Comparison of ENCODE assay signal across 22 mouse cellular contexts in the genomic region with DNA sequence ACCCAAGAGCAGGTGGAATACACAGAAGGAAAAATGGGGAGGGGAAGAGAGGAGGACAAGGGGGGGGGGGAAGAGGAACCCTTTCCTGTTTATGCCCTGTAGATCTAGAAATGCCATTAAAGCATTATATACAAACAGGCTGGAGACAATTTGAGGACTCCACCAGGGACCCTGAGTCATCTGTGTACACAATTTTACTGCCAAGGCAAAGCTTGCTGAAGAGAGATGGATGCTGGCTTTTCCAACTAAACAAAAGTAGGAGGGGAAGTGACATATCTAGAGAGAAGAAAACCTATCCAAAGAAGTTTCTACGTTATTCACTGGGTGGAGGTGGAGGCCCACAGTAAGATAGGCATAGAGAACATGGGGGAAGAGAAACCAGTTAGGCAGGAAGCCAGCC. TPM values are rescaled to one million over a fixed set of nuclear protein-coding genes. Genes with fewer than 3 reads are reported as not detected.
A peak's percentile ranks its signal among the peaks of the same experiment; 100 is the strongest.
DNase-seq lines count a peak whose midpoint lies in the region; ATAC-seq and TF ChIP-seq lines count a peak whose summit lies in the region.
"Had no signal": no experiment of that assay in that cellular context is flagged by ENCODE, and none has a peak within 500 bp of the region (broad histone marks: within the 10 kb centered on the region; RNA-seq: fewer than 3 reads in every experiment).

No protein-coding gene starts in this region.

- no peak for TF ChIP-seq EP300 in liver, postnatal 0 days (IDR thresholded peaks at IDR 0.05; ENCODE audit: low read depth)

- TF ChIP-seq CTCF in liver, adult 2 months (IDR thresholded peaks at IDR 0.05; ENCODE audit: low read depth, low read length) = no peak
- TF ChIP-seq CTCF in bone marrow macrophage, adult 2 months (IDR thresholded peaks at IDR 0.05; ENCODE audit: low read depth, low read length) = no peak
- no peak for TF ChIP-seq CTCF in liver, postnatal 0 days (IDR thresholded peaks at IDR 0.05; ENCODE audit: low read depth)

- peaks cover 17% of the 10 kb centered on the region for H3K4me1 ChIP-seq in liver, adult 2 months (ENCODE audit: control insufficient read depth, insufficient read depth, low read length)
- H3K4me1 ChIP-seq in bone marrow macrophage, adult 2 months (ENCODE audit: control insufficient read depth, insufficient read depth, low read length) = peaks cover 67% of the 10 kb centered on the region
- H3K4me1 ChIP-seq in liver, postnatal 0 days (ENCODE audit: insufficient read depth) = peaks cover 24% of the 10 kb centered on the region
- H3K4me1 ChIP-seq in forebrain, embryonic 15.5 days = no peaks in the 10 kb centered on the region
- H3K4me1 ChIP-seq in midbrain, embryonic 14.5 days (ENCODE audit: control insufficient read depth, insufficient read depth, low read length) = no peaks in the 10 kb centered on the region
- H3K4me1 ChIP-seq: forebrain, embryonic 13.5 days; heart, embryonic 10.5 days; limb, embryonic 15.5 days; neural tube, embryonic 13.5 days had no signal

- no peaks in the 10 kb centered on the region for H3K9me3 ChIP-seq in liver, postnatal 0 days (ENCODE audit: low read length)
- H3K9me3 ChIP-seq in forebrain, embryonic 15.5 days = no peaks in the 10 kb centered on the region
- H3K9me3 ChIP-seq in midbrain, embryonic 14.5 days (ENCODE audit: control insufficient read depth, low read length) = no peaks in the 10 kb centered on the region
- H3K9me3 ChIP-seq: forebrain, embryonic 13.5 days; heart, embryonic 10.5 days; limb, embryonic 15.5 days; neural tube, embryonic 13.5 days had no signal

- no peak overlapping the region for H3K4me3 ChIP-seq in liver, adult 2 months (ENCODE audit: insufficient read depth, low read depth, low read length)
- no peak overlapping the region for H3K4me3 ChIP-seq in bone marrow macrophage, adult 2 months (ENCODE audit: insufficient read depth, low read length)
- no peak overlapping the region for H3K4me3 ChIP-seq in liver, postnatal 0 days (ENCODE audit: low read depth, low read length)
- no peak overlapping the region for H3K4me3 ChIP-seq in forebrain, embryonic 15.5 days
- H3K4me3 ChIP-seq in midbrain, embryonic 14.5 days (replicated peaks; ENCODE audit: low read depth, low read length) = no peak overlapping the region
- H3K4me3 ChIP-seq: forebrain, embryonic 13.5 days; heart, embryonic 10.5 days; limb, embryonic 15.5 days; neural tube, embryonic 13.5 days had no signal

- H3K27me3 ChIP-seq in liver, adult 2 months (ENCODE audit: control insufficient read depth, insufficient read depth, low read length) = no peaks in the 10 kb centered on the region
- no peaks in the 10 kb centered on the region for H3K27me3 ChIP-seq in liver, postnatal 0 days (ENCODE audit: insufficient read depth, low read length)
- no peaks in the 10 kb centered on the region for H3K27me3 ChIP-seq in forebrain, embryonic 15.5 days
- no peaks in the 10 kb centered on the region for H3K27me3 ChIP-seq in midbrain, embryonic 14.5 days (ENCODE audit: control insufficient read depth, insufficient read depth, low read length)
- H3K27me3 ChIP-seq: forebrain, embryonic 13.5 days; limb, embryonic 15.5 days; neural tube, embryonic 13.5 days had no signal

- no peak overlapping the region for H3K4me2 ChIP-seq in liver, postnatal 0 days (ENCODE audit: low read depth, low read length)
- H3K4me2 ChIP-seq in forebrain, embryonic 15.5 days (replicated peaks) = no peak overlapping the region
- no peak overlapping the region for H3K4me2 ChIP-seq in midbrain, embryonic 14.5 days (ENCODE audit: low read length)
- H3K4me2 ChIP-seq: forebrain, embryonic 13.5 days; limb, embryonic 15.5 days; neural tube, embryonic 13.5 days had no signal

- H3K27ac ChIP-seq in liver, adult 2 months (replicated peaks; ENCODE audit: insufficient read depth, low read depth, low read length) = peak overlapping the region; percentile 89
- peak overlapping the region; percentile 88 for H3K27ac ChIP-seq in bone marrow macrophage, adult 2 months (ENCODE audit: insufficient read depth, low read depth, low read length)
- H3K27ac ChIP-seq in liver, postnatal 0 days (ENCODE audit: low read depth) = peak overlapping the region; percentile 66
- no peak overlapping the region for H3K27ac ChIP-seq in forebrain, embryonic 15.5 days (replicated peaks)
- H3K27ac ChIP-seq in midbrain, embryonic 14.5 days (replicated peaks; ENCODE audit: low read depth, low read length) = no peak overlapping the region
- H3K27ac ChIP-seq: forebrain, embryonic 13.5 days; heart, embryonic 10.5 days; limb, embryonic 15.5 days; neural tube, embryonic 13.5 days had no signal

- WGBS in liver, adult 2 months = 0% methylated on average over 1 of the region's 1 CpGs
- 16% methylated on average over 1 of the region's 1 CpGs for WGBS in liver, postnatal 0 days (ENCODE audit: insufficient replicate concordance)
- 69% methylated on average over 1 of the region's 1 CpGs for WGBS in forebrain, embryonic 15.5 days
- 89% methylated on average over 1 of the region's 1 CpGs for WGBS in midbrain, embryonic 14.5 days

- peak; percentile 37 for DNase-seq in adrenal gland, adult 2 months
- DNase-seq in adrenal gland, adult 8-10 months = no peak
- DNase-seq in liver, adult 2 months (ENCODE audit: extremely low read depth, low read depth, low spot score) = peak; percentile 63
- no peak for DNase-seq in liver
- no peak for DNase-seq in liver, postnatal 0 days
- DNase-seq in midbrain, embryonic 14.5 days = no peak
- DNase-seq: cerebellum, adult 18-20 months; gastrocnemius, postnatal 14 days; heart, postnatal 36 days; kidney, postnatal 36 days; right cerebral cortex, postnatal 25 days had no signal

- peak; percentile 48; the same call in 1 of the 2 replicates for ATAC-seq in liver, postnatal 0 days
- ATAC-seq in forebrain, embryonic 15.5 days (replicated peaks) = no peak
- ATAC-seq in midbrain, embryonic 14.5 days (ENCODE audit: low FRiP score, low TSS enrichment) = no peak
- ATAC-seq: forebrain, embryonic 13.5 days had no signal

- H3K79me2 ChIP-seq in liver, adult 2 months (ENCODE audit: control insufficient read depth, insufficient read depth, low read length) = no peaks in the 10 kb centered on the region

- no peak overlapping the region for H3K9ac ChIP-seq in liver, adult 2 months (ENCODE audit: low read depth, low read length)
- no peak overlapping the region for H3K9ac ChIP-seq in liver, postnatal 0 days (replicated peaks)
- no peak overlapping the region for H3K9ac ChIP-seq in forebrain, embryonic 15.5 days (replicated peaks)
- no peak overlapping the region for H3K9ac ChIP-seq in midbrain, embryonic 14.5 days (replicated peaks; ENCODE audit: low read length)
- H3K9ac ChIP-seq: forebrain, embryonic 13.5 days; limb, embryonic 15.5 days; neural tube, embryonic 13.5 days had no signal

- no peak for TF ChIP-seq POLR2A in liver, adult 2 months (IDR thresholded peaks at IDR 0.05; ENCODE audit: extremely low read depth, insufficient read depth, low read length)
- no peak for TF ChIP-seq POLR2A in bone marrow macrophage, adult 2 months (IDR thresholded peaks at IDR 0.05; ENCODE audit: borderline replicate concordance, low read depth, low read length)

- peaks cover 9% of the 10 kb centered on the region for H3K36me3 ChIP-seq in liver, adult 2 months (ENCODE audit: control insufficient read depth, insufficient read depth, low read length)
- peaks cover 23% of the 10 kb centered on the region for H3K36me3 ChIP-seq in liver, postnatal 0 days (replicated peaks; ENCODE audit: insufficient read depth, low read length)
- peaks cover 13% of the 10 kb centered on the region for H3K36me3 ChIP-seq in forebrain, embryonic 15.5 days
- H3K36me3 ChIP-seq in midbrain, embryonic 14.5 days (ENCODE audit: control insufficient read depth, insufficient read depth, low read length) = peaks cover 16% of the 10 kb centered on the region

RNA-seq across cellular contexts. Expression of a gene that starts 10.5 kb away (rescaled TPM):
- 100 to 1,000 TPM; 303 to 381 TPM for total RNA-seq in adrenal gland, adult 2 months (2021)
- polyA plus RNA-seq in adrenal gland, adult 2 months (2012; rRNA removed) = 314 and 406 TPM in 2 replicates
- 100 to 1,000 TPM; 404 to 478 (median 432) TPM for total RNA-seq in adrenal gland, adult 8-10 months (2022)
- 71.4 and 98.0 TPM in 2 replicates for total RNA-seq in liver, adult 2 months (2014; rRNA removed)
- 225 and 241 TPM in 2 replicates for polyA plus RNA-seq in liver, adult 2 months (2012; rRNA removed)
- polyA plus RNA-seq in bone marrow macrophage, adult 2 months (2012; ENCODE audit: insufficient read depth, insufficient read length, missing spikeins) = 376 and 481 TPM in 2 replicates
- polyA plus RNA-seq in liver, postnatal 0 days (2015; fragmentation: Nextera tagmentation; extraction: Ambion mirVana) = 174 and 198 TPM in 2 replicates
- 11.1 and 11.2 TPM in 2 replicates for polyA plus RNA-seq in forebrain, embryonic 15.5 days (2015; fragmentation: Nextera tagmentation; extraction: Ambion mirVana)
- 11.1 and 17.2 TPM in 2 replicates for polyA plus RNA-seq in midbrain, embryonic 14.5 days (2014; fragmentation: Nextera tagmentation; extraction: Ambion mirVana)

RNA-seq across cellular contexts. Expression of a gene that starts 11.1 kb away (rescaled TPM):
- total RNA-seq in adrenal gland, adult 2 months (2021) = 100 to 1,000 TPM; 608 to 699 TPM
- polyA plus RNA-seq in adrenal gland, adult 2 months (2012; rRNA removed) = 591 and 724 TPM in 2 replicates
- 100 to 1,000 TPM; 722 to 872 (median 775) TPM for total RNA-seq in adrenal gland, adult 8-10 months (2022)
- total RNA-seq in liver, adult 2 months (2014; rRNA removed) = 92.9 and 152 TPM in 2 replicates
- polyA plus RNA-seq in liver, adult 2 months (2012; rRNA removed) = 392 and 394 TPM in 2 replicates
- 992 and 1,024 TPM in 2 replicates for polyA plus RNA-seq in bone marrow macrophage, adult 2 months (2012; ENCODE audit: insufficient read depth, insufficient read length, missing spikeins)
- polyA plus RNA-seq in liver, postnatal 0 days (2015; fragmentation: Nextera tagmentation; extraction: Ambion mirVana) = 255 and 270 TPM in 2 replicates
- 85.0 and 90.2 TPM in 2 replicates for polyA plus RNA-seq in forebrain, embryonic 15.5 days (2015; fragmentation: Nextera tagmentation; extraction: Ambion mirVana)
- 89.8 and 96.7 TPM in 2 replicates for polyA plus RNA-seq in midbrain, embryonic 14.5 days (2014; fragmentation: Nextera tagmentation; extraction: Ambion mirVana)

RNA-seq across cellular contexts. Expression of a gene that starts 42.5 kb away (rescaled TPM):
- total RNA-seq in adrenal gland, adult 2 months (2021) = not detected
- polyA plus RNA-seq in adrenal gland, adult 2 months (2012; rRNA removed) = not detected in 2 replicates
- not detected for total RNA-seq in adrenal gland, adult 8-10 months (2022)
- 0.09 and 0.20 TPM in 2 replicates for total RNA-seq in liver, adult 2 months (2014; rRNA removed)
- 0.14 and 0.17 TPM in 2 replicates for polyA plus RNA-seq in liver, adult 2 months (2012; rRNA removed)
- polyA plus RNA-seq in bone marrow macrophage, adult 2 months (2012; ENCODE audit: insufficient read depth, insufficient read length, missing spikeins) = not detected in 2 replicates
- polyA plus RNA-seq in liver, postnatal 0 days (2015; fragmentation: Nextera tagmentation; extraction: Ambion mirVana) = 0.11 TPM in 2 replicates
- polyA plus RNA-seq in forebrain, embryonic 15.5 days (2015; fragmentation: Nextera tagmentation; extraction: Ambion mirVana) = not detected in 2 replicates
- polyA plus RNA-seq in midbrain, embryonic 14.5 days (2014; fragmentation: Nextera tagmentation; extraction: Ambion mirVana) = not detected in 2 replicates
- total RNA-seq: gastrocnemius, postnatal 14 days; heart, postnatal 36 days; layer of hippocampus, postnatal 14 days; left cerebral cortex, postnatal 14 days; megakaryocyte-erythroid progenitor cell, adult 5-6 weeks; monocyte, adult 5-6 weeks had no signal
- polyA plus RNA-seq: forebrain, embryonic 13.5 days; heart, embryonic 10.5 days; limb, embryonic 15.5 days; neural tube, embryonic 13.5 days had no signal

RNA-seq across cellular contexts. Expression of a gene that starts 59.6 kb away (rescaled TPM):
- 10 to 100 TPM in 1 of 2 experiments, 1 to 10 TPM in 1; 5.2 to 10.3 TPM for total RNA-seq in adrenal gland, adult 2 months (2021)
- polyA plus RNA-seq in adrenal gland, adult 2 months (2012; rRNA removed) = 1.5 TPM in 2 replicates
- 10 to 100 TPM in 3 of 4 experiments, 1 to 10 TPM in 1; 9.6 to 18.3 (median 13.7) TPM for total RNA-seq in adrenal gland, adult 8-10 months (2022)
- total RNA-seq in liver, adult 2 months (2014; rRNA removed) = 1.7 and 1.9 TPM in 2 replicates
- 1.5 and 3.1 TPM in 2 replicates for polyA plus RNA-seq in liver, adult 2 months (2012; rRNA removed)
- not detected in 2 replicates for polyA plus RNA-seq in bone marrow macrophage, adult 2 months (2012; ENCODE audit: insufficient read depth, insufficient read length, missing spikeins)
- 0.75 and 0.82 TPM in 2 replicates for polyA plus RNA-seq in liver, postnatal 0 days (2015; fragmentation: Nextera tagmentation; extraction: Ambion mirVana)
- not detected in 2 replicates for polyA plus RNA-seq in forebrain, embryonic 15.5 days (2015; fragmentation: Nextera tagmentation; extraction: Ambion mirVana)
- not detected in 2 replicates for polyA plus RNA-seq in midbrain, embryonic 14.5 days (2014; fragmentation: Nextera tagmentation; extraction: Ambion mirVana)
- total RNA-seq: layer of hippocampus, postnatal 14 days; left cerebral cortex, postnatal 14 days had no signal
- polyA plus RNA-seq: brain, embryonic 14.5 days; forebrain, embryonic 13.5 days; limb, embryonic 15.5 days; neural tube, embryonic 13.5 days had no signal

Comparison
In these comparisons a context has a peak if more than half of its experiments do, and no peak if none do; other contexts are left out.
1. DNase-seq: peak in adrenal gland, adult 2 months (single experiment) and liver, adult 2 months (single experiment); none in adrenal gland, adult 8-10 months (single experiment), liver (single experiment), liver, postnatal 0 days (single experiment) and midbrain, embryonic 14.5 days (single experiment).
2. H3K27ac ChIP-seq: peak in liver, adult 2 months (single experiment), bone marrow macrophage, adult 2 months (single experiment) and liver, postnatal 0 days (single experiment); none in forebrain, embryonic 15.5 days (single experiment) and midbrain, embryonic 14.5 days (single experiment).